Mouse (Mus musculus) stomach, postnatal 0 days (tissue): ENCODE measurements at regions not wholly inside any gene's neighbourhood (a gene's known extent, or its start where the extent isn't known, plus 50 kb on each side); places are given as distances from the start of the nearest gene placed in this dataset.

ENCODE experiments used
- CTCF ChIP-seq: IDR thresholded peaks from 2 replicates; pipeline ENCODE4 v1.5.1; 2016; ENCODE audit warnings: antibody characterized with exemption, low read depth, mild to moderate bottlenecking, moderate library complexity
- EP300 ChIP-seq: optimal IDR thresholded peaks from 2 replicates; pipeline ENCODE3; 2016; ENCODE audit warnings: antibody characterized with exemption

GRCm38 (mm10) chr5:42453707-42454106 lies 385.9 kb downstream of the Gm16223 start:
- no peak for TF ChIP-seq CTCF
- TF ChIP-seq EP300 = no peak
